Mouse (Mus musculus) liver, adult 2 months (tissue): ENCODE data around the gene Actbl2.

Experiments
- CTCF ChIP-seq: fragments of 200-500 bp; IDR thresholded peaks from 2 replicates; pipeline ENCODE4 v1.5.1; 2011; ENCODE audit warnings: low read depth, low read length, control low read depth
- POLR2A ChIP-seq: fragments of 200-500 bp; IDR thresholded peaks from 2 replicates; pipeline ENCODE4 v1.6.1; 2011; ENCODE audit warnings: low read length, control low read depth; ENCODE audit not compliant: insufficient read depth; ENCODE audit errors: extremely low read depth

- no peak for TF ChIP-seq POLR2A
- no peak for TF ChIP-seq CTCF
These were observed 18.4 kb upstream of the Actbl2 start for GRCm38 (mm10) chr13:111236461-111236864.
